Mouse (Mus musculus) midbrain, postnatal 0 days (tissue): Measurements from ENCODE around the gene Kif5a. TPM values are rescaled to one million over a fixed set of nuclear protein-coding genes. Genes with fewer than 3 reads are reported as not detected.

Experiments used
- ATAC-seq: fragments of 200-750 bp; cut with Nextera tagmentation; 2 replicates; pipeline ENCODE4 v1.8.0; 2017; ENCODE audit warnings: moderate number of reproducible peaks, mild to moderate bottlenecking, moderate TSS enrichment, moderate library complexity; ENCODE audit not compliant: low FRiP score
- DNase-seq: peaks from one replicate; pipeline ENCODE4 v3.0.0-alpha.2; 2015; ENCODE audit warnings: low spot score
- H3K27ac ChIP-seq: fragments of 300-500 bp; sonication (generic); 2 replicates; pipeline ENCODE4 v1.5.1; 2014; ENCODE audit warnings: low read depth, mild to moderate bottlenecking, low read length, mixed read lengths
- H3K27me3 ChIP-seq: fragments of 300-500 bp; sonication (generic); 2 replicates; pipeline ENCODE4 v1.6.1; 2014; ENCODE audit warnings: low read length, control low read depth, mixed read lengths; ENCODE audit not compliant: insufficient read depth
- H3K36me3 ChIP-seq: fragments of 300-500 bp; sonication (generic); 2 replicates; pipeline ENCODE4 v1.6.1; 2014; ENCODE audit warnings: low read length, control low read depth, mixed read lengths; ENCODE audit not compliant: insufficient read depth
- H3K4me1 ChIP-seq: fragments of 300-500 bp; sonication (generic); 2 replicates; pipeline ENCODE4 v1.6.1; 2014; ENCODE audit warnings: mild to moderate bottlenecking, control low read depth, antibody characterized with exemption, low read length, mixed read lengths; ENCODE audit not compliant: insufficient read depth
- H3K4me2 ChIP-seq: fragments of 300-500 bp; sonication (generic); 2 replicates; pipeline ENCODE4 v1.6.1; 2014; ENCODE audit warnings: low read depth, mild to moderate bottlenecking, low read length, mixed read lengths; ENCODE audit not compliant: poor library complexity, severe bottlenecking
- H3K4me3 ChIP-seq: fragments of 300-500 bp; sonication (generic); 2 replicates; pipeline ENCODE4 v1.5.1; 2014; ENCODE audit warnings: low read depth, mild to moderate bottlenecking, low read length, moderate library complexity
- H3K9ac ChIP-seq: fragments of 300-500 bp; sonication (generic); replicated peaks from 2 replicates; pipeline ENCODE4 v1.6.1; 2014; ENCODE audit warnings: mild to moderate bottlenecking, low read length, moderate library complexity, mixed read lengths; ENCODE audit not compliant: poor library complexity, severe bottlenecking
- H3K9me3 ChIP-seq: fragments of 300-500 bp; sonication (generic); 2 replicates; pipeline ENCODE4 v1.6.1; 2016; ENCODE audit warnings: low read length, control low read depth
- CTCF ChIP-seq: IDR thresholded peaks from 2 replicates; pipeline ENCODE4 v1.5.1; 2016; ENCODE audit warnings: antibody characterized with exemption, mild to moderate bottlenecking
- WGBS: fragments of 180-500 bp; shearing (Covaris S2); extraction: QIAGEN DNeasy Blood & Tissue Kit; methylation state at CpG from one replicate; pipeline ENCODE4 v1.1.7; 2014; 5-methylcytosine and 5-hydroxymethylcytosine counted together
- polyA plus RNA-seq: library from polyadenylated mRNA; unstranded; fragments of >200 nt; fragmentation: Nextera tagmentation; extraction: Ambion mirVana; gene quantifications from 2 replicates; pipeline ENCODE4 v1.2.1, GENCODE M21; 2015
- total RNA-seq: library from RNA; depleted of rRNA; stranded (reverse); fragments of >200 nt; gene quantifications from 2 replicates; pipeline ENCODE4 v1.2.3, GENCODE M21; 2014

Kif5a gene
- total and polyA plus RNA-seq, 2 experiments from 2014 or later = 102 to 249 TPM

- Histone ChIP-seq H3K4me1 (peaks cover 19% of the 10 kb centered on the region; the same call in 1 of the 2 replicates), H3K9ac (peak overlapping the region; percentile 93; the same call in 1 of the 2 replicates), H3K36me3 (peaks cover 5% of the 10 kb centered on the region; the same call in 1 of the 2 replicates), H3K4me3 (peak overlapping the region; percentile 66), H3K27me3 (no peaks in the 10 kb centered on the region), H3K4me2 (peak overlapping the region; percentile 80), H3K27ac (peak overlapping the region; percentile 91; the same call in 1 of the 2 replicates), H3K9me3 (no peaks in the 10 kb centered on the region)
- TF ChIP-seq CTCF = no peak
- ATAC-seq (no peak), DNase-seq (no peak)
- WGBS = 34% methylated on average over 3 of the region's 3 CpGs
Observed at GRCm38 (mm10) chr10:127263631-127264030, 483 bp upstream of the Kif5a start.

GRCm38 (mm10) chr10:127261706-127262547 is 1.2 kb downstream of the Kif5a start:
- no peaks in the 10 kb centered on the region for H3K27me3 ChIP-seq
- H3K9ac ChIP-seq = peak overlapping the region; percentile 93
- no peak for TF ChIP-seq CTCF
- DNase-seq (peak; percentile 53), ATAC-seq (no peak)
- peak overlapping the region; percentile 80 for H3K4me2 ChIP-seq
- H3K27ac ChIP-seq = peak overlapping the region; percentile 91
- peaks cover 18% of the 10 kb centered on the region; the same call in 1 of the 2 replicates for H3K4me1 ChIP-seq
- 51% methylated on average over 15 of the region's 15 CpGs for WGBS
- no peaks in the 10 kb centered on the region for H3K9me3 ChIP-seq
- H3K4me3 ChIP-seq = peak overlapping the region; percentile 66
- H3K36me3 ChIP-seq = no peaks in the 10 kb centered on the region

GRCm38 (mm10) chr10:127258489-127258888 is 4.7 kb downstream of the Kif5a start:
- no peaks in the 10 kb centered on the region for H3K9me3 ChIP-seq
- peak overlapping the region; percentile 13; the same call in 1 of the 2 replicates for H3K4me3 ChIP-seq
- no peak overlapping the region for H3K9ac ChIP-seq
- ATAC-seq (no peak), DNase-seq (no peak)
- H3K27me3 ChIP-seq = no peaks in the 10 kb centered on the region
- TF ChIP-seq CTCF = no peak
- H3K4me2 ChIP-seq = peak overlapping the region; percentile 80
- no peaks in the 10 kb centered on the region for H3K36me3 ChIP-seq
- 78% methylated on average over 8 of the region's 8 CpGs for WGBS
- peaks cover 18% of the 10 kb centered on the region; the same call in 1 of the 2 replicates for H3K4me1 ChIP-seq
- H3K27ac ChIP-seq = no peak overlapping the region

- WGBS = 81% methylated on average over 6 of the region's 6 CpGs
- no peaks in the 10 kb centered on the region for H3K27me3 ChIP-seq
- no peaks in the 10 kb centered on the region for H3K9me3 ChIP-seq
- no peak for TF ChIP-seq CTCF
- no peak for DNase-seq
- no peak overlapping the region for H3K4me2 ChIP-seq
- peaks cover 18% of the 10 kb centered on the region; the same call in 1 of the 2 replicates for H3K4me1 ChIP-seq
- no peaks in the 10 kb centered on the region for H3K36me3 ChIP-seq
- no peak overlapping the region for H3K27ac ChIP-seq
- no peak overlapping the region for H3K9ac ChIP-seq
- ATAC-seq = no peak
- no peak overlapping the region for H3K4me3 ChIP-seq
Observed at GRCm38 (mm10) chr10:127257790-127258189, 5.4 kb downstream of the Kif5a start.

GRCm38 (mm10) chr10:127255625-127256345 is 7.4 kb downstream of the Kif5a start:
- 21% methylated on average over 14 of the region's 14 CpGs for WGBS
- H3K27ac ChIP-seq = 0 out of 2 replicates have a peak overlapping the region, but pooled peaks have one; percentile 6
- peak; percentile 73 for ATAC-seq
- no peaks in the 10 kb centered on the region for H3K27me3 ChIP-seq
- no peak overlapping the region for H3K9ac ChIP-seq
- TF ChIP-seq CTCF = peak; percentile 51
- 0 out of 2 replicates have a peak overlapping the region, but pooled peaks have one; percentile 15 for H3K4me2 ChIP-seq
- peaks cover 3% of the 10 kb centered on the region; the same call in 1 of the 2 replicates for H3K36me3 ChIP-seq
- peaks cover 9% of the 10 kb centered on the region; the same call in 1 of the 2 replicates for H3K4me1 ChIP-seq
- no peak overlapping the region for H3K4me3 ChIP-seq
- peak; percentile 77 for DNase-seq
- no peaks in the 10 kb centered on the region for H3K9me3 ChIP-seq
